ENCODE assay signal across 8 mouse cellular contexts in the genomic region with DNA sequence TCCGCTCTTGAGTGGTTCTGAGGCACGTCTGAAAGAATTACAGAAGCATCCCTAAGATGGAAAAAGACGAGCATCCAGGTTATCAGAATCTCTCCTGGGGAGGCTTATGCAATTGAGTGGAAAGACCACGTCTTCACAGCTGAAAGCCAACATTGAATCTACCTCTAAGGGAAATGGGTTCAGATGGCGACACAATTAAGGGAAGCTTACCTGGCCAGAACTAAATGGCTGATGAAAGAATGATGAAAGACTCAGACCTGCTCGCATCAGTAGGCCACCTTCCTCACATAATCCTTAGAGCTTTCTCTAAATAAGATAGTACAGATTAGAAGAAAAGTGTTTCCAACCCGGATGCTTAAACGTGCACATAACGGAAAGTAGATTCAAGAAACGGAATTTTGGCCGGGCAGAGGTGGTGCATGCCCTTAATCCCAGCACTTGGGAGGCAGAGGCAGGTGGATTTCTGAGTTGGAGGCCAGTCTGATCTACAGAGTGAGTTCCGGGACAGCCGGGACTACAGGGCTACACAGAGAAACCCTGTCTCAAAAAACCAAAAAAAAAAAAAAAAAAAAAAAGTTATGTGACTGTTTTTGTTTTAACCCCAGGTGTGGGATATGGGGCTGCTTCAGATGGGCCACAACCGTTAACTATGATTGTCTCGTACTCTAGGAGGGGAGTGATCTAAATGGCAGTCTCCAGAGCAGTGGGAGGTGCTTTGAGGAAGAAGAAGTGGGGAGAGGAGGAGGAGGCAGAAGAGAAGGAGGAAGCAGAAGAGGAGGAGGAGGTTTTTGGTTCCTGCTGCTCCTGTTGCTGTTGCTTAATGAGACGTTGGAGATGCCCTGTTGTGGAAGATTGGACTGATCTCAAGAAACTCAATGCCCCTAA. TPM values are rescaled to one million over a fixed set of nuclear protein-coding genes. Genes with fewer than 3 reads are reported as not detected.
DNase-seq lines count a peak whose midpoint lies in the region; TF ChIP-seq lines count a peak whose summit lies in the region.

No protein-coding gene starts in this region.

- 30% methylated on average over 16 of the region's 16 CpGs for WGBS in hindbrain, embryonic 10.5 days
- WGBS in macrophage (ENCODE audit: missing documents): 0% methylated on average over 14 of the region's 16 CpGs

- H3K27me3 ChIP-seq in hindbrain, embryonic 10.5 days (ENCODE audit: insufficient read depth, poor library complexity, severe bottlenecking): no peaks in the 10 kb centered on the region

- peaks cover 37% of the 10 kb centered on the region for H3K79me2 ChIP-seq in macrophage (ENCODE audit: inconsistent target)

- no peak for TF ChIP-seq CTCF in layer of hippocampus, adult 2 months (conservative IDR thresholded peaks at IDR 0.05)

- peaks cover 38% of the 10 kb centered on the region for H3K4me1 ChIP-seq in hindbrain, embryonic 10.5 days (replicated peaks)

- peaks cover 7% of the 10 kb centered on the region; the same call in 1 of the 2 replicates for H3K9me3 ChIP-seq in hindbrain, embryonic 10.5 days

- no peak for DNase-seq in layer of hippocampus, adult 2 months (ENCODE audit: low spot score in 2 of 2)
- no peak for DNase-seq in layer of hippocampus, adult 8-10 months (ENCODE audit: low spot score in 2 of 2)
- DNase-seq in adipocyte (ENCODE audit: low spot score): peak; percentile 28
- no peak for DNase-seq in hindbrain, embryonic 10.5 days (ENCODE audit: low spot score)
- DNase-seq in thymus, postnatal 14 days: peak; percentile 54
- no peak for DNase-seq in gastrocnemius, postnatal 25 days
- DNase-seq in adrenal gland, postnatal 4 days (ENCODE audit: low spot score in 2 of 2): no peak

- peaks cover 14% of the 10 kb centered on the region for H3K36me3 ChIP-seq in hindbrain, embryonic 10.5 days
- H3K36me3 ChIP-seq in macrophage (ENCODE audit: inconsistent target): no peaks in the 10 kb centered on the region

- H3K4me3 ChIP-seq in layer of hippocampus, adult 2 months: peak overlapping the region; percentile 74
- peak overlapping the region; percentile 93 for H3K4me3 ChIP-seq in hindbrain, embryonic 10.5 days
- peak overlapping the region; percentile 68 for H3K4me3 ChIP-seq in macrophage (ENCODE audit: inconsistent target)

- peak overlapping the region; percentile 99 for H3K27ac ChIP-seq in layer of hippocampus, adult 2 months
- H3K27ac ChIP-seq in hindbrain, embryonic 10.5 days: peak overlapping the region; percentile 97
- peak overlapping the region; percentile 61 for H3K27ac ChIP-seq in macrophage

RNA-seq across cellular contexts. Expression of a gene that starts 0.8 kb away (rescaled TPM):
- total RNA-seq in layer of hippocampus, adult 2 months (2021): 100 to 1,000 TPM; 186 to 194 TPM
- total RNA-seq in layer of hippocampus, adult 8-10 months (2022): 100 to 1,000 TPM; 177 to 194 (median 186) TPM
- polyA plus RNA-seq in hindbrain, embryonic 10.5 days (2016; fragmentation: Nextera tagmentation; extraction: Ambion mirVana): 34.5 and 39.9 TPM in 2 replicates
- 10 to 100 TPM; 21.3 to 67.7 (median 40.1) TPM for total RNA-seq in macrophage (2018; cell fraction: chromatin; rRNA removed)
- total RNA-seq in macrophage (2018; cell fraction: cytosol; rRNA removed): 10 to 100 TPM; 25.2 to 70.9 (median 41.9) TPM
- total RNA-seq in macrophage (2018; cell fraction: nucleus; rRNA removed): 10 to 100 TPM; 22.0 to 78.3 (median 57.3) TPM
- polyA plus RNA-seq in macrophage (2018): 24.6 to 39.1 TPM (median 33.7 TPM) in 3 replicates
- total RNA-seq in gastrocnemius, postnatal 25 days (2021): 100 to 1,000 TPM in 1 of 2 experiments, 10 to 100 TPM in 1; 94.5 to 100 TPM
- total RNA-seq in adrenal gland, postnatal 4 days (2021): 100 to 1,000 TPM; 114 to 120 TPM

RNA-seq across cellular contexts. Expression of a gene that starts 33.5 kb away (rescaled TPM):
- total RNA-seq in layer of hippocampus, adult 2 months (2021): 10 to 100 TPM; 12.7 to 12.8 TPM
- total RNA-seq in layer of hippocampus, adult 8-10 months (2022): 10 to 100 TPM; 17.4 to 21.0 (median 19.4) TPM
- polyA plus RNA-seq in hindbrain, embryonic 10.5 days (2016; fragmentation: Nextera tagmentation; extraction: Ambion mirVana): 1.6 and 2.0 TPM in 2 replicates
- under 1 TPM in 5 of 26 experiments, not detected in 21; 0.73 to 0.98 (median 0.94) TPM for total RNA-seq in macrophage (2018; cell fraction: chromatin; rRNA removed)
- 1 to 10 TPM in 13 of 26 experiments, under 1 TPM in 11, not detected in 2; 0.14 to 3.0 (median 1.4) TPM for total RNA-seq in macrophage (2018; cell fraction: cytosol; rRNA removed)
- total RNA-seq in macrophage (2018; cell fraction: nucleus; rRNA removed): under 1 TPM in 4 of 26 experiments, not detected in 22; 0.56 to 0.92 (median 0.67) TPM
- 1.5 to 5.5 TPM (median 3.5 TPM) in 3 replicates for polyA plus RNA-seq in macrophage (2018)
- total RNA-seq in gastrocnemius, postnatal 25 days (2021): 10 to 100 TPM; 37.7 to 38.5 TPM
- 100 to 1,000 TPM; 103 to 106 TPM for total RNA-seq in adrenal gland, postnatal 4 days (2021)

Comparison
In these comparisons a context has a peak if more than half of its experiments do, and no peak if none do; other contexts are left out.
1. DNase-seq: peak in adipocyte (single experiment) and thymus, postnatal 14 days (single experiment); none in layer of hippocampus, adult 2 months (0 of 2), layer of hippocampus, adult 8-10 months (0 of 2), hindbrain, embryonic 10.5 days (single experiment), gastrocnemius, postnatal 25 days (single experiment) and adrenal gland, postnatal 4 days (0 of 2).
2. Peak in every context shown above with its lines, with median percentiles within 50 percentile points of each other: H3K27ac ChIP-seq and H3K4me3 ChIP-seq.